Mouse (Mus musculus) intestine, postnatal 0 days (tissue): ENCODE measurements around the gene Tfdp2. TPM values are rescaled to one million over a fixed set of nuclear protein-coding genes. Genes with fewer than 3 reads are reported as not detected.

Source experiments
- ATAC-seq: fragments of 200-750 bp; cut with Nextera tagmentation; 2 replicates; pipeline ENCODE4 v1.8.0; 2017; ENCODE audit warnings: mild to moderate bottlenecking, moderate TSS enrichment, moderate library complexity
- H3K27ac ChIP-seq: fragments of 300-500 bp; sonication (generic); 2 replicates; pipeline ENCODE4 v1.5.1; 2014; ENCODE audit warnings: mild to moderate bottlenecking, low read depth, low read length, moderate library complexity
- H3K27me3 ChIP-seq: fragments of 300-500 bp; sonication (generic); replicated peaks from 2 replicates; pipeline ENCODE4 v1.6.1; 2014; ENCODE audit warnings: low read length, mixed read lengths; ENCODE audit not compliant: control insufficient read depth, insufficient read depth
- H3K36me3 ChIP-seq: fragments of 300-500 bp; sonication (generic); 2 replicates; pipeline ENCODE4 v1.6.1; 2014; ENCODE audit warnings: mild to moderate bottlenecking, moderate library complexity; ENCODE audit not compliant: control insufficient read depth, insufficient read depth
- H3K4me1 ChIP-seq: fragments of 300-500 bp; sonication (generic); replicated peaks from 2 replicates; pipeline ENCODE4 v1.6.1; 2014; ENCODE audit warnings: antibody characterized with exemption, low read length, mixed read lengths; ENCODE audit not compliant: control insufficient read depth, insufficient read depth
- H3K4me2 ChIP-seq: fragments of 300-500 bp; sonication (generic); replicated peaks from 2 replicates; pipeline ENCODE4 v1.6.1; 2014; ENCODE audit warnings: low read depth, mild to moderate bottlenecking, moderate library complexity
- H3K4me3 ChIP-seq: fragments of 300-500 bp; sonication (generic); 2 replicates; pipeline ENCODE4 v1.5.1; 2014; ENCODE audit warnings: low read depth, low read length
- H3K9ac ChIP-seq: fragments of 300-500 bp; sonication (generic); 2 replicates; pipeline ENCODE4 v1.6.1; 2014; ENCODE audit warnings: mild to moderate bottlenecking, low read depth, low read length
- H3K9me3 ChIP-seq: fragments of 300-500 bp; sonication (generic); 2 replicates; pipeline ENCODE4 v1.6.1; 2016; ENCODE audit warnings: mixed run types; ENCODE audit not compliant: control insufficient read depth
- CTCF ChIP-seq: sonication (generic); IDR thresholded peaks from 2 replicates; pipeline ENCODE4 v1.5.1; 2016; ENCODE audit warnings: low read depth, mild to moderate bottlenecking, control low read depth, antibody characterized with exemption, moderate library complexity
- WGBS: fragments of 180-500 bp; shearing (Covaris S2); extraction: QIAGEN DNeasy Blood & Tissue Kit; methylation state at CpG from one replicate; pipeline ENCODE4 v1.1.7; 2014; 5-methylcytosine and 5-hydroxymethylcytosine counted together
- polyA plus RNA-seq: library from polyadenylated mRNA; unstranded; fragments of >200 nt; fragmentation: Nextera tagmentation; extraction: Ambion mirVana; gene quantifications from 2 replicates; pipeline ENCODE4 v1.2.1, GENCODE M21; 2015

Gene Tfdp2
- polyA plus RNA-seq, 1 experiment from 2014 or later: 43.2 TPM

- H3K27me3 ChIP-seq: no peaks in the 10 kb centered on the region
- H3K27ac ChIP-seq: no peak overlapping the region
- no peak overlapping the region for H3K4me2 ChIP-seq
- H3K9me3 ChIP-seq: no peaks in the 10 kb centered on the region
- no peaks in the 10 kb centered on the region for H3K4me1 ChIP-seq
- H3K36me3 ChIP-seq: peaks cover 26% of the 10 kb centered on the region
- no peak for ATAC-seq
- 63% methylated on average over 3 of the region's 3 CpGs for WGBS
- H3K4me3 ChIP-seq: no peak overlapping the region
- no peak overlapping the region for H3K9ac ChIP-seq
- TF ChIP-seq CTCF: no peak
Measured at GRCm38 (mm10) chr9:96299324-96300008, 103.4 kb downstream of the Tfdp2 start.

DNA sequence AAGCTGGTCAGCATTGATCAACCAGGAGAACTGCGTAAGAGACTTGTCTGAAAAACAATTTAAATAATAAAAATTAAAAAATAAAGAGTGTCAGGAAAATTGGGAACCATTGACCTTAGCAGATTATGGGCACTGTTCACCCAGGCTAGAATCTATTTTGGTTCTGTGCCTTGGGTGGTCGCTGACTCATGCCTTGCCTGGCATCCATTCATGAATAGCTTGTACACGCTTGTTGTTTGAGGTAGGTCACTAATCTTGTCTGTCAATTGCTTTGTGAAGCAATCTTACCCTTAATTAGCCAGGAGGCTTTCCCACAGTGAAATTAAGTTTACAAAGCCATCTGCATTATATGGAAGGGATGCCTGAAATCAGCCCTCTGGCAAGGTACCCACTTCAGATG lies 112.7 kb downstream of the Tfdp2 start:
- Histone ChIP-seq H3K27ac (no peak overlapping the region), H3K36me3 (peaks cover 12% of the 10 kb centered on the region; the same call in 1 of the 2 replicates), H3K27me3 (no peaks in the 10 kb centered on the region), H3K4me3 (no peak overlapping the region), H3K9me3 (no peaks in the 10 kb centered on the region), H3K4me2 (no peak overlapping the region), H3K4me1 (no peaks in the 10 kb centered on the region), H3K9ac (no peak overlapping the region)
- no peak for TF ChIP-seq CTCF
- ATAC-seq: no peak
- 91% methylated on average over 3 of the region's 3 CpGs for WGBS

DNA sequence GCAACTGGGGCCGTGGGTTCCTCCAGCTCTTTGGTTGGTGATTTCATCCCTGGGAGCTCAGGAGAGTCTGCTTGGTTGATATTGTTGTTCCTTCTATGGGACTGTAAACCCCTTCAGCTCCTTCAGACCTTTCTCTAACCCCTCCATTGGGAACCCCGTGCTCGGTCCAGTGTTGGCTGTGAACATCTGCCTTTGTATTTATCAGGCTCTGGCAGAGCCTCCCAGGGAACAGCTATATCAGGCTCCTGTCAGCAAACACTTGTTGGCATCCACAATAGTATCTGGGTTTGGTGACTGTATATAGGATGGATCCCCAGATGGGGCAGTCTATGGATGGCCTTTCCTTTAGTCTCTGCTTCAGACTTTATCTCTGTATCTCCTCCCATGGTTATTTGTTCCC lies 116.0 kb downstream of the Tfdp2 start:
- Histone ChIP-seq H3K4me2 (no peak overlapping the region), H3K27me3 (no peaks in the 10 kb centered on the region), H3K4me1 (no peaks in the 10 kb centered on the region), H3K4me3 (no peak overlapping the region), H3K9ac (no peak overlapping the region), H3K9me3 (no peaks in the 10 kb centered on the region), H3K27ac (no peak overlapping the region), H3K36me3 (peaks cover 14% of the 10 kb centered on the region; the same call in 1 of the 2 replicates)
- ATAC-seq: no peak
- 98% methylated on average over 3 of the region's 3 CpGs for WGBS
- no peak for TF ChIP-seq CTCF

- Histone ChIP-seq H3K27ac (no peak overlapping the region), H3K36me3 (peaks cover 22% of the 10 kb centered on the region), H3K9me3 (no peaks in the 10 kb centered on the region), H3K4me3 (no peak overlapping the region), H3K9ac (no peak overlapping the region), H3K4me1 (no peaks in the 10 kb centered on the region), H3K4me2 (no peak overlapping the region), H3K27me3 (no peaks in the 10 kb centered on the region)
- TF ChIP-seq CTCF: no peak
- ATAC-seq: no peak
- 90% methylated on average over 5 of the region's 5 CpGs for WGBS
Measured at GRCm38 (mm10) chr9:96319333-96319732, 123.3 kb downstream of the Tfdp2 start.

- 90% methylated on average over 6 of the region's 6 CpGs for WGBS
- no peak overlapping the region for H3K27ac ChIP-seq
- H3K9ac ChIP-seq: no peak overlapping the region
- no peaks in the 10 kb centered on the region for H3K27me3 ChIP-seq
- no peaks in the 10 kb centered on the region for H3K4me1 ChIP-seq
- H3K4me3 ChIP-seq: no peak overlapping the region
- no peak for TF ChIP-seq CTCF
- H3K4me2 ChIP-seq: no peak overlapping the region
- no peak for ATAC-seq
- H3K9me3 ChIP-seq: no peaks in the 10 kb centered on the region
- peaks cover 16% of the 10 kb centered on the region for H3K36me3 ChIP-seq
Measured at GRCm38 (mm10) chr9:96320551-96320980, 124.5 kb downstream of the Tfdp2 start.

- TF ChIP-seq CTCF: no peak
- 90% methylated on average over 15 of the region's 15 CpGs for WGBS
- no peak overlapping the region for H3K4me2 ChIP-seq
- H3K36me3 ChIP-seq: peaks cover 14% of the 10 kb centered on the region
- no peaks in the 10 kb centered on the region for H3K9me3 ChIP-seq
- no peak overlapping the region for H3K9ac ChIP-seq
- no peak overlapping the region for H3K27ac ChIP-seq
- no peaks in the 10 kb centered on the region for H3K4me1 ChIP-seq
- no peaks in the 10 kb centered on the region for H3K27me3 ChIP-seq
- no peak overlapping the region for H3K4me3 ChIP-seq
- no peak for ATAC-seq
Measured at GRCm38 (mm10) chr9:96322411-96323152, 126.5 kb downstream of the Tfdp2 start.
